Mouse (Mus musculus) CH12.LX (cell line): ENCODE measurements around the gene Tfdp2.

Experiments
- CTCF ChIP-seq, 2 experiments: IDR thresholded peaks in 1 of 2; conservative IDR thresholded peaks in 1 of 2; 2 replicates each; pipeline ENCODE4 v1.5.1; 2011 to 2012; ENCODE audit warnings: low read depth in 2 of 2, low read length in 2 of 2, improper control_type of control experiment in 1 of 2, inconsistent platforms in 1 of 2, mild to moderate bottlenecking in 1 of 2, moderate library complexity in 1 of 2
- E2F4 ChIP-seq: IDR thresholded peaks from 2 replicates; pipeline ENCODE4 v1.6.1; 2011; ENCODE audit warnings: low read depth, low read length, improper control_type of control experiment; ENCODE audit not compliant: insufficient replicate concordance
- ELF1 ChIP-seq: IDR thresholded peaks from 2 replicates; pipeline ENCODE4 v1.6.1; 2014; ENCODE audit warnings: low read depth, mild to moderate bottlenecking, inconsistent platforms, low read length, improper control_type of control experiment
- EP300 ChIP-seq: IDR thresholded peaks from 2 replicates; pipeline ENCODE4 v1.6.1; 2011; ENCODE audit warnings: low read length, improper control_type of control experiment
- IRF4 ChIP-seq: IDR thresholded peaks from 2 replicates; pipeline ENCODE4 v1.6.1; 2014; ENCODE audit warnings: low read depth, mild to moderate bottlenecking, inconsistent platforms, low read length, improper control_type of control experiment
- MYC ChIP-seq: IDR thresholded peaks from 2 replicates; pipeline ENCODE4 v1.6.1; 2011; ENCODE audit warnings: low read depth, mild to moderate bottlenecking, improper control_type of control experiment, low read length
- POLR2A ChIP-seq: IDR thresholded peaks from 2 replicates; pipeline ENCODE4 v1.6.1; 2011; ENCODE audit warnings: low read depth, mild to moderate bottlenecking, improper control_type of control experiment, low read length
- TCF12 ChIP-seq: IDR thresholded peaks from 2 replicates; pipeline ENCODE4 v1.6.1; 2014; ENCODE audit warnings: low read depth, mild to moderate bottlenecking, inconsistent platforms, low read length, improper control_type of control experiment

- no peak for TF ChIP-seq CTCF (conservative IDR thresholded peaks at IDR 0.05 in 1 of 2, IDR thresholded peaks at IDR 0.05 in 1 of 2; ENCODE audit: low read depth in 2 of 2, low read length in 2 of 2)
- no peak for TF ChIP-seq TCF12
- TF ChIP-seq POLR2A = no peak
- TF ChIP-seq EP300 = no peak
- TF ChIP-seq E2F4 = no peak
- no peak for TF ChIP-seq ELF1
- TF ChIP-seq MYC = no peak
- no peak for TF ChIP-seq IRF4
These were observed 32.2 kb downstream of the Tfdp2 start for GRCm38 (mm10) chr9:96228285-96228684.
